Mouse (Mus musculus): ENCODE results near the gene Slc12a8.

Gene Slc12a8

GRCm38 (mm10) chr16:33675151-33675847 is 158.2 kb downstream of the Slc12a8 start:
- DNase-seq (ENCODE audit: low spot score): no peak

- DNase-seq (ENCODE audit: low spot score): no peak
Observed at GRCm38 (mm10) chr16:33675848-33676184, 158.7 kb downstream of the Slc12a8 start.

GRCm38 (mm10) chr16:33676347-33677312 is 159.5 kb downstream of the Slc12a8 start:
- no peak for DNase-seq (ENCODE audit: low spot score)

- no peak for DNase-seq (ENCODE audit: low spot score)
Observed at GRCm38 (mm10) chr16:33677313-33677690, 160.2 kb downstream of the Slc12a8 start.

GRCm38 (mm10) chr16:33677901-33678300 is 160.8 kb downstream of the Slc12a8 start:
- no peak for DNase-seq (ENCODE audit: low spot score)

- DNase-seq (ENCODE audit: low spot score): no peak
Observed at GRCm38 (mm10) chr16:33680271-33680670, 163.1 kb downstream of the Slc12a8 start.

- DNase-seq (ENCODE audit: low spot score): no peak
Observed at GRCm38 (mm10) chr16:33680816-33681215, 163.7 kb downstream of the Slc12a8 start.

- no peak for DNase-seq (ENCODE audit: low spot score)
Observed at GRCm38 (mm10) chr16:33681661-33682060, 164.5 kb downstream of the Slc12a8 start.

- no peak for DNase-seq (ENCODE audit: low spot score)
Observed at GRCm38 (mm10) chr16:33682651-33683050, 165.5 kb downstream of the Slc12a8 start.

- DNase-seq (ENCODE audit: low spot score): no peak
Observed at GRCm38 (mm10) chr16:33683206-33684161, 166.4 kb downstream of the Slc12a8 start.

- DNase-seq (ENCODE audit: low spot score): peak; percentile 65
Observed at GRCm38 (mm10) chr16:33684162-33684702, 167.1 kb downstream of the Slc12a8 start, which contains the start of gene Heg1. TSS of gene Heg1 (plus strand) at chr16:33684370.

- DNase-seq (ENCODE audit: low spot score): no peak
Observed at GRCm38 (mm10) chr16:33684703-33685701, 167.9 kb downstream of the Slc12a8 start.

- no peak for DNase-seq (ENCODE audit: low spot score)
Observed at GRCm38 (mm10) chr16:33686056-33686455, 168.9 kb downstream of the Slc12a8 start.

- DNase-seq (ENCODE audit: low spot score): no peak
Observed at GRCm38 (mm10) chr16:33687724-33688123, 170.6 kb downstream of the Slc12a8 start.

- DNase-seq (ENCODE audit: low spot score): no peak
Observed at GRCm38 (mm10) chr16:33690975-33691747, 174.0 kb downstream of the Slc12a8 start.

GRCm38 (mm10) chr16:33693553-33693952 is 176.4 kb downstream of the Slc12a8 start:
- no peak for DNase-seq (ENCODE audit: low spot score)

GRCm38 (mm10) chr16:33696811-33697575 is 179.9 kb downstream of the Slc12a8 start:
- DNase-seq (ENCODE audit: low spot score): no peak

GRCm38 (mm10) chr16:33697576-33698276 is 180.6 kb downstream of the Slc12a8 start:
- DNase-seq (ENCODE audit: low spot score): no peak
